ENCODE assay signal across 11 mouse cellular contexts in genomic region chr12:32059135-32059534, GRCm38 (mm10). TPM values are rescaled to one million over a fixed set of nuclear protein-coding genes. Genes with fewer than 3 reads are reported as not detected.
DNase-seq lines count a peak whose midpoint lies in the region; ATAC-seq and TF ChIP-seq lines count a peak whose summit lies in the region.
"Had no signal": no experiment of that assay in that cellular context is flagged by ENCODE, and none has a peak within 500 bp of the region (broad histone marks: within the 10 kb centered on the region; RNA-seq: fewer than 3 reads in every experiment).

No protein-coding gene starts in this region.

- H3K4me3 ChIP-seq in layer of hippocampus, adult 2 months: peak overlapping the region; percentile 95; the same call in 1 of the 2 replicates
- H3K4me3 ChIP-seq in forebrain, embryonic 10.5 days: peak overlapping the region; percentile 69
- H3K4me3 ChIP-seq in limb, embryonic 13.5 days: no peak overlapping the region
- peak overlapping the region; percentile 88 for H3K4me3 ChIP-seq in neural tube, embryonic 14.5 days (ENCODE audit: low read depth, low read length)
- H3K4me3 ChIP-seq in kidney, embryonic 14.5 days (ENCODE audit: low read length): no peak overlapping the region

- peaks cover 40% of the 10 kb centered on the region for H3K4me1 ChIP-seq in forebrain, embryonic 10.5 days
- H3K4me1 ChIP-seq in limb, embryonic 13.5 days: peaks cover 13% of the 10 kb centered on the region
- H3K4me1 ChIP-seq in neural tube, embryonic 14.5 days (ENCODE audit: control insufficient read depth, insufficient read depth, low read length): peaks cover 29% of the 10 kb centered on the region
- H3K4me1 ChIP-seq in kidney, embryonic 14.5 days (ENCODE audit: control insufficient read depth, insufficient read depth, low read length): no peaks in the 10 kb centered on the region
- H3K4me1 ChIP-seq: stomach, embryonic 15.5 days had no signal

- no peak for ATAC-seq in limb, embryonic 13.5 days (ENCODE audit: low FRiP score, low read depth)
- ATAC-seq in neural tube, embryonic 14.5 days (ENCODE audit: low read depth): no peak
- no peak for ATAC-seq in kidney, embryonic 14.5 days (ENCODE audit: low FRiP score, low TSS enrichment)

- no peaks in the 10 kb centered on the region for H3K9me3 ChIP-seq in forebrain, embryonic 10.5 days
- H3K9me3 ChIP-seq in limb, embryonic 13.5 days: no peaks in the 10 kb centered on the region
- H3K9me3 ChIP-seq in neural tube, embryonic 14.5 days (ENCODE audit: control insufficient read depth, low read length): no peaks in the 10 kb centered on the region
- no peaks in the 10 kb centered on the region for H3K9me3 ChIP-seq in kidney, embryonic 14.5 days (ENCODE audit: control insufficient read depth, low read length)
- H3K9me3 ChIP-seq: lung, embryonic 15.5 days; stomach, embryonic 15.5 days had no signal

- 51% methylated on average over 2 of the region's 2 CpGs for WGBS in forebrain, embryonic 10.5 days
- 74% methylated on average over 2 of the region's 2 CpGs for WGBS in limb, embryonic 13.5 days
- 14% methylated on average over 2 of the region's 2 CpGs for WGBS in neural tube, embryonic 14.5 days
- WGBS in kidney, embryonic 14.5 days: 84% methylated on average over 2 of the region's 2 CpGs

- peak overlapping the region; percentile 97; the same call in 1 of the 2 replicates for H3K27ac ChIP-seq in layer of hippocampus, adult 2 months
- no peak overlapping the region; the same call in 1 of the 2 replicates for H3K27ac ChIP-seq in forebrain, embryonic 10.5 days
- H3K27ac ChIP-seq in limb, embryonic 13.5 days: no peak overlapping the region
- peak overlapping the region; percentile 98 for H3K27ac ChIP-seq in neural tube, embryonic 14.5 days (ENCODE audit: low read depth, low read length)
- no peak overlapping the region for H3K27ac ChIP-seq in kidney, embryonic 14.5 days (ENCODE audit: low read depth, low read length)
- H3K27ac ChIP-seq: lung, embryonic 15.5 days; stomach, embryonic 15.5 days had no signal

- H3K9ac ChIP-seq in limb, embryonic 13.5 days: no peak overlapping the region
- H3K9ac ChIP-seq in neural tube, embryonic 14.5 days (replicated peaks; ENCODE audit: low read depth, low read length): peak overlapping the region; percentile 93
- H3K9ac ChIP-seq in kidney, embryonic 14.5 days (ENCODE audit: low read depth, low read length): no peak overlapping the region
- H3K9ac ChIP-seq: lung, embryonic 15.5 days; stomach, embryonic 15.5 days had no signal

- H3K36me3 ChIP-seq in forebrain, embryonic 10.5 days (replicated peaks): peaks cover 4% of the 10 kb centered on the region; the same call in 1 of the 2 replicates
- H3K36me3 ChIP-seq in limb, embryonic 13.5 days: no peaks in the 10 kb centered on the region
- H3K36me3 ChIP-seq in neural tube, embryonic 14.5 days (ENCODE audit: control insufficient read depth, insufficient read depth, low read length): no peaks in the 10 kb centered on the region
- H3K36me3 ChIP-seq in kidney, embryonic 14.5 days (ENCODE audit: control insufficient read depth, insufficient read depth, low read length): no peaks in the 10 kb centered on the region
- H3K36me3 ChIP-seq: lung, embryonic 15.5 days; stomach, embryonic 15.5 days had no signal

- H3K27me3 ChIP-seq in forebrain, embryonic 10.5 days (ENCODE audit: poor library complexity, severe bottlenecking): peaks cover 7% of the 10 kb centered on the region
- no peaks in the 10 kb centered on the region for H3K27me3 ChIP-seq in limb, embryonic 13.5 days
- no peaks in the 10 kb centered on the region for H3K27me3 ChIP-seq in neural tube, embryonic 14.5 days (ENCODE audit: control insufficient read depth, insufficient read depth, low read length)
- no peaks in the 10 kb centered on the region for H3K27me3 ChIP-seq in kidney, embryonic 14.5 days (ENCODE audit: control insufficient read depth, insufficient read depth, low read length)
- H3K27me3 ChIP-seq: lung, embryonic 15.5 days; stomach, embryonic 15.5 days had no signal

- TF ChIP-seq CTCF in layer of hippocampus, adult 2 months (conservative IDR thresholded peaks at IDR 0.05): no peak

- no peak for DNase-seq in layer of hippocampus, adult 2 months (ENCODE audit: low spot score in 2 of 2)
- DNase-seq in layer of hippocampus, postnatal 10 days (ENCODE audit: low spot score in 2 of 2): no peak
- DNase-seq in forebrain, embryonic 10.5 days (ENCODE audit: extremely low spot score, low spot score): no peak
- no peak for DNase-seq in adrenal gland, postnatal 10 days
- DNase-seq in gastrocnemius, adult 8-10 months (ENCODE audit: low spot score in 2 of 2): no peak
- DNase-seq: kidney, postnatal 25 days had no signal

- peak overlapping the region; percentile 90; the same call in 1 of the 2 replicates for H3K4me2 ChIP-seq in limb, embryonic 13.5 days (replicated peaks)
- peak overlapping the region; percentile 63 for H3K4me2 ChIP-seq in neural tube, embryonic 14.5 days (ENCODE audit: low read depth, low read length)
- no peak overlapping the region; the same call in 1 of the 2 replicates for H3K4me2 ChIP-seq in kidney, embryonic 14.5 days (replicated peaks; ENCODE audit: low read depth, low read length)

RNA-seq across cellular contexts. Expression of gene Prkar2b, which starts 2.0 kb away (rescaled TPM):
- 10 to 100 TPM; 29.0 to 33.2 TPM for total RNA-seq in layer of hippocampus, adult 2 months (2021)
- total RNA-seq in layer of hippocampus, postnatal 10 days (2021): 10 to 100 TPM; 68.3 to 73.3 TPM
- 27.9 and 31.1 TPM in 2 replicates for polyA plus RNA-seq in forebrain, embryonic 10.5 days (2016; fragmentation: Nextera tagmentation; extraction: Ambion mirVana)
- polyA plus RNA-seq in limb, embryonic 13.5 days (2015; fragmentation: Nextera tagmentation; extraction: Ambion mirVana): 19.9 and 20.3 TPM in 2 replicates
- 157 and 162 TPM in 2 replicates for polyA plus RNA-seq in neural tube, embryonic 14.5 days (2014; fragmentation: Nextera tagmentation; extraction: Ambion mirVana)
- total RNA-seq in adrenal gland, postnatal 10 days (2021): 100 to 1,000 TPM; 574 to 579 TPM
- 21.4 and 27.3 TPM in 2 replicates for polyA plus RNA-seq in kidney, embryonic 14.5 days (2014; fragmentation: Nextera tagmentation; extraction: Ambion mirVana)
- 1 to 10 TPM in 3 of 4 experiments, under 1 TPM in 1; 0.73 to 5.9 (median 3.0) TPM for total RNA-seq in gastrocnemius, adult 8-10 months (2022)

Comparison
In these comparisons a context has a peak if more than half of its experiments do, and no peak if none do; other contexts are left out.
1. H3K27ac ChIP-seq: peak in layer of hippocampus, adult 2 months (single experiment) and neural tube, embryonic 14.5 days (single experiment); none in forebrain, embryonic 10.5 days (single experiment), limb, embryonic 13.5 days (single experiment) and kidney, embryonic 14.5 days (single experiment).
2. H3K4me3 ChIP-seq: peak in layer of hippocampus, adult 2 months (single experiment), forebrain, embryonic 10.5 days (single experiment) and neural tube, embryonic 14.5 days (single experiment); none in limb, embryonic 13.5 days (single experiment) and kidney, embryonic 14.5 days (single experiment).
3. RNA of gene Prkar2b, which starts 2.0 kb away (total RNA-seq): 574 to 579 TPM in adrenal gland, postnatal 10 days; 68.3 to 73.3 TPM in layer of hippocampus, postnatal 10 days, 29.0 to 33.2 TPM in layer of hippocampus, adult 2 months and 0.73 to 5.9 TPM in gastrocnemius, adult 8-10 months; every median in the first group is over 4 times any median in the second.